Mouse (Mus musculus) retina, postnatal 1 day (tissue): Measurements from ENCODE around the gene Nhsl2.
"Not testable (repeated sequence)": the region's sequence is repeated elsewhere in the genome, so short reads cannot be mapped to it uniquely, and the experiment has no call there.

Experiments
- DNase-seq: peaks from one replicate; pipeline ENCODE4 v3.0.0-alpha.2; 2012

Nhsl2 gene

GRCm38 (mm10) chrX:102101886-102102285, 252.7 kb downstream of the Nhsl2 start:
- no peak for DNase-seq

- not testable (repeated sequence) for DNase-seq
These were observed 254.6 kb downstream of the Nhsl2 start for GRCm38 (mm10) chrX:102103830-102104229.

- DNase-seq = not testable (repeated sequence)
These were observed 260.2 kb downstream of the Nhsl2 start for GRCm38 (mm10) chrX:102109349-102109748.

- peak; percentile 5 for DNase-seq
These were observed 266.5 kb downstream of the Nhsl2 start for GRCm38 (mm10) chrX:102115676-102116075.

GRCm38 (mm10) chrX:102119042-102119864, 270.1 kb downstream of the Nhsl2 start, which contains the start of gene Pin4:
Gene Pin4 (plus strand): TSS chrX:102119447.
- DNase-seq = peak; percentile 99

GRCm38 (mm10) chrX:102121321-102121720, 272.1 kb downstream of the Nhsl2 start:
- DNase-seq = no peak

GRCm38 (mm10) chrX:102141157-102141556, 292.0 kb downstream of the Nhsl2 start:
- no peak for DNase-seq
